Mouse (Mus musculus) lung, adult 2 months (tissue): Measurements from ENCODE around the gene Gas2l3.

Experiments
- CTCF ChIP-seq: fragments of 200-500 bp; IDR thresholded peaks from 2 replicates; pipeline ENCODE4 v1.5.1; 2011; ENCODE audit warnings: mild to moderate bottlenecking, low read length, control low read depth; ENCODE audit not compliant: insufficient read depth
- POLR2A ChIP-seq: fragments of 200-500 bp; IDR thresholded peaks from 2 replicates; pipeline ENCODE4 v1.6.1; 2011; ENCODE audit warnings: low read depth, mild to moderate bottlenecking, control low read depth, low read length, borderline replicate concordance; ENCODE audit errors: extremely low read depth

DNA sequence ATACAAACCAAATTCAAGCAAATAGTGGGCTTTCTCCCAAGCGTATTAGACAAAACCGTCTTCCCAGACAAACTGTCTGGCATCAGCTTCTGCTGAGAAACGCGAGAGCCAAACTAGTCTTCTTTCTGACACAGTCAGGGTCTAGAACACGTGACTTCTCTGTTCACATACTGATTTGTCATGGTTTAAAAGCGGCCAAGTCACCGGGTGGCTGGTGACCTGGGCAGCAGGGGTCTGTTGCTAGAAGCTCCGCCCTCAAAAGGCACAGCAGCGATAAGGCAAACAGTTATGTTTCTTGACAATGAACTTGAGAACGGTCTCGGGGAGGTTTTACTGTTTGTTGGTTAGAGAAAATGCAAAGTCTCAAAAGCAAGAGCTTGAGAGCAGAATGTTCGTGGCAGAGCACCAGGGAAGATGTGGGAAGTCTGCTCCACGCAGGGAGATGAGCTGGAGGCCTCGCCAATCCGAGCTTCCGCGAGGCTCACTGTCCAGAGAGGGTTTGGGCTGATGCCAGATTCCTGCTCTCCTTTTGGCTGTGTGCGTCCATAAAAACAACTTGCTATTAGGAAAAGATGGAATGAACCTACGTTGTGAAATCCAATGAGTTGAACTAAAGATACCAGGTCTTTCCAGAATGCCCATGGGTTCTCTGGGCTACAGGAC lies 43.0 kb downstream of the Gas2l3 start:
- TF ChIP-seq POLR2A (no peak), CTCF (no peak)
